Mouse (Mus musculus) olfactory bulb, adult 2 months (tissue): Measurements from ENCODE around the gene Dirc2.

Experiments
- CTCF ChIP-seq: fragments of 200-500 bp; IDR thresholded peaks from 2 replicates; pipeline ENCODE4 v1.5.1; 2012; ENCODE audit warnings: low read depth, mild to moderate bottlenecking, low read length, moderate library complexity; ENCODE audit not compliant: insufficient read depth
- POLR2A ChIP-seq: fragments of 200-500 bp; IDR thresholded peaks from 2 replicates; pipeline ENCODE4 v1.6.1; 2012; ENCODE audit warnings: mild to moderate bottlenecking, low read depth, low read length, moderate library complexity; ENCODE audit not compliant: insufficient read depth

- TF ChIP-seq POLR2A, result no peak
- no peak for TF ChIP-seq CTCF
These were observed 13.5 kb upstream of the Dirc2 start for GRCm38 (mm10) chr16:35782451-35783206.
